Comparison of ENCODE assay signal across 8 mouse cellular contexts in the genomic region with DNA sequence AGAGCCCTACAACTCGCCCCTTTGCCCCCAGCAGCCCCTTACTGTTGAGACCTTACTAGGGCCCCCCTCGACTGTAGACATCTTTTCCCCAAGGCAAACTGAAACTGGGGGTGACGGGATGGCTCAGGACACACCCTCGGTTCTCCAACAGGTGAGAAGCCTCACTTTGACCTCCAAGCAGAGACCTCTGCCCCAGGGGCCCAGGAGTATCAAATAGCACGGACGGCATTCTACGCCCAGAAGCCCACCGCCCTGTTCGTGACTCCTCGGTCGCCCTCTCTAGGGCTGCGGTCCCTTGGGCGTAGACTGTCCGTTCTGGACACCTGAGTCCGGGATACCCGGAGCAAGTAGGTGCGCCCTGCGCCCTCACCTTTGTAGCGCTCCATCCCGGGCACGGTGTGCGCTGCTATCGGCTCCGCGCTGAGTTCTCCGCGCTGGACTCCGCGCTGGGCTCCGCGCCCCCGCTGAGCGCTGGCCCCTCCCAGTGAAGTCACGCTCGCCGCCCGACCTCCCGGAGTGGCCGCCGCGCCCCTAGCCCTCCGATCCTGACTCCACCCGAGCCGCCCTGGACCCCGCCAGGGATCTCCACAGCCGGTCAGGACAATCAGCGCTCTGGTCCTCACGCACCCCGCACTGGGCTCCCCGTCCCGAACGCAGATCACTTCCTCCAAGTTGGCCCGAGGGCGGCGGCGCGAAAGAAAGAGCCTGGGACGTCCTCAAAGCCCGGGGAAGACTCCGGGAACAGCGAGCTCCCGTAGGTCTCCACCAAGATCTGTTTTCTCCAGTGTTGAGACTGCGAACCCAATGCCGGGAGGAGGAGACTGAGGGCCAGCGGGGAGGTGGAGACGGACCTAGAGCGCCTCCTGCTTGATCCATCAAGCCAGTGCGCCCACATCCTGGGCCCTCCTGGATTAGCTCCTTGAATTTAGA. TPM values are rescaled to one million over a fixed set of nuclear protein-coding genes. Genes with fewer than 3 reads are reported as not detected.
DNase-seq lines count a peak whose midpoint lies in the region; ATAC-seq and TF ChIP-seq lines count a peak whose summit lies in the region.

A gene (minus strand): TSS at position 448 of the 930 bp plus-strand sequence.

- WGBS in hindbrain, postnatal 0 days, result 4% methylated on average over 68 of the region's 68 CpGs
- 2% methylated on average over 68 of the region's 68 CpGs for WGBS in limb, embryonic 12.5 days
- WGBS in midbrain, embryonic 15.5 days, result 2% methylated on average over 68 of the region's 68 CpGs

- H3K4me1 ChIP-seq in hindbrain, postnatal 0 days (ENCODE audit: insufficient read depth, low read length), result peaks cover 34% of the 10 kb centered on the region
- H3K4me1 ChIP-seq in limb, embryonic 12.5 days (replicated peaks), result peaks cover 49% of the 10 kb centered on the region
- H3K4me1 ChIP-seq in midbrain, embryonic 15.5 days, result peaks cover 20% of the 10 kb centered on the region

- DNase-seq in right cerebral cortex, adult 18-20 months, result peak; percentile 43
- DNase-seq in right cerebral cortex, postnatal 36 days (ENCODE audit: low spot score in 2 of 2), result no peak
- peak; percentile 88 for DNase-seq in cerebellum, adult 9-11 months
- DNase-seq in gastrocnemius, postnatal 10 days, result peak; percentile 68
- peak; percentile 43 for DNase-seq in hindbrain, postnatal 0 days (ENCODE audit: low spot score)
- peak; percentile 57 to 76 for DNase-seq in urinary bladder, postnatal 4 days (ENCODE audit: low spot score in 2 of 2)

- peak within 1 kb of the TSS; percentile 63 for H3K9ac ChIP-seq in hindbrain, postnatal 0 days (replicated peaks; ENCODE audit: low read length)
- H3K9ac ChIP-seq in limb, embryonic 12.5 days (replicated peaks), result peak within 1 kb of the TSS; percentile 58
- H3K9ac ChIP-seq in midbrain, embryonic 15.5 days, result peak within 1 kb of the TSS; percentile 23; the same call in 1 of the 2 replicates

- peak within 1 kb of the TSS; percentile 55 for H3K4me3 ChIP-seq in hindbrain, postnatal 0 days (ENCODE audit: low read length)
- peak within 1 kb of the TSS; percentile 55 for H3K4me3 ChIP-seq in limb, embryonic 12.5 days (replicated peaks)
- H3K4me3 ChIP-seq in midbrain, embryonic 15.5 days, result peak within 1 kb of the TSS; percentile 43

- TF ChIP-seq CTCF in hindbrain, postnatal 0 days (IDR thresholded peaks at IDR 0.05; ENCODE audit: low read depth), result peak; percentile 63

- peaks cover 18% of the 10 kb centered on the region for H3K27me3 ChIP-seq in hindbrain, postnatal 0 days (ENCODE audit: insufficient read depth, low read length)
- H3K27me3 ChIP-seq in limb, embryonic 12.5 days, result peaks cover 42% of the 10 kb centered on the region
- H3K27me3 ChIP-seq in midbrain, embryonic 15.5 days (replicated peaks), result peaks cover 21% of the 10 kb centered on the region

- ATAC-seq in hindbrain, postnatal 0 days, result peak; percentile 52
- no peak for ATAC-seq in limb, embryonic 12.5 days (ENCODE audit: insufficient number of reproducible peaks, insufficient read depth, low FRiP score, low TSS enrichment, low read depth)
- ATAC-seq in midbrain, embryonic 15.5 days (replicated peaks), result peak; percentile 54; the same call in 1 of the 2 replicates

- peak within 1 kb of the TSS; percentile 60 for H3K27ac ChIP-seq in hindbrain, postnatal 0 days
- H3K27ac ChIP-seq in limb, embryonic 12.5 days, result no peak within 1 kb of the TSS
- H3K27ac ChIP-seq in midbrain, embryonic 15.5 days, result no peak within 1 kb of the TSS

- H3K9me3 ChIP-seq in hindbrain, postnatal 0 days (ENCODE audit: low read length), result no peaks in the 10 kb centered on the region
- H3K9me3 ChIP-seq in limb, embryonic 12.5 days, result no peaks in the 10 kb centered on the region
- H3K9me3 ChIP-seq in midbrain, embryonic 15.5 days, result no peaks in the 10 kb centered on the region

- peak within 1 kb of the TSS; percentile 89 for H3K4me2 ChIP-seq in hindbrain, postnatal 0 days (ENCODE audit: low read depth, low read length)
- peak within 1 kb of the TSS; percentile 94 for H3K4me2 ChIP-seq in limb, embryonic 12.5 days
- peak within 1 kb of the TSS; percentile 86 for H3K4me2 ChIP-seq in midbrain, embryonic 15.5 days

- H3K36me3 ChIP-seq in hindbrain, postnatal 0 days (ENCODE audit: insufficient read depth, low read length), result no peaks in the 10 kb centered on the region
- no peaks in the 10 kb centered on the region for H3K36me3 ChIP-seq in limb, embryonic 12.5 days
- no peaks in the 10 kb centered on the region for H3K36me3 ChIP-seq in midbrain, embryonic 15.5 days (replicated peaks)

RNA-seq across cellular contexts. Expression of the gene that starts here (rescaled TPM):
- total RNA-seq in gastrocnemius, postnatal 10 days (2021), result 10 to 100 TPM; 14.2 to 22.4 TPM
- total RNA-seq in hindbrain, postnatal 0 days (2014; rRNA removed), result 20.8 and 22.7 TPM in 2 replicates
- polyA plus RNA-seq in hindbrain, postnatal 0 days (2015; fragmentation: Nextera tagmentation; extraction: Ambion mirVana), result 12.3 and 12.9 TPM in 2 replicates
- 2.3 and 3.3 TPM in 2 replicates for polyA plus RNA-seq in limb, embryonic 12.5 days (2016; fragmentation: Nextera tagmentation; extraction: Ambion mirVana)
- 9.6 and 11.0 TPM in 2 replicates for polyA plus RNA-seq in midbrain, embryonic 15.5 days (2015; fragmentation: Nextera tagmentation; extraction: Ambion mirVana)

Comparison
In these comparisons a context has a peak if more than half of its experiments do, and no peak if none do; other contexts are left out.
1. DNase-seq: peak in right cerebral cortex, adult 18-20 months (single experiment), cerebellum, adult 9-11 months (single experiment), gastrocnemius, postnatal 10 days (single experiment), hindbrain, postnatal 0 days (single experiment) and urinary bladder, postnatal 4 days (2 of 2); none in right cerebral cortex, postnatal 36 days (0 of 2).
2. Peak in every context shown above with its lines, with median percentiles within 50 percentile points of each other: H3K4me2 ChIP-seq, H3K4me3 ChIP-seq and H3K9ac ChIP-seq.